Mouse (Mus musculus) megakaryocyte-erythroid progenitor cell, adult 5-6 weeks (primary cell): Measurements from ENCODE around the gene Degs2. TPM values are rescaled to one million over a fixed set of nuclear protein-coding genes. Genes with fewer than 3 reads are reported as not detected.
A peak's percentile ranks its signal among the peaks of the same experiment; 100 is the strongest.

Experiments used
- ATAC-seq: replicated peaks from 2 replicates; pipeline ENCODE4 v1.8.0; 2016; ENCODE audit warnings: mild to moderate bottlenecking, inconsistent platforms; ENCODE audit not compliant: severe bottlenecking, poor library complexity, low FRiP score, low TSS enrichment
- total RNA-seq, 2 experiments: library from RNA; stranded (forward) in 1 of 2; stranded (reverse) in 1 of 2; fragments of 200-1000, 215-1000 nt in 1 of 2; fragments of >200 nt in 1 of 2; fragmentation: Nextera tagmentation in 1 of 2; gene quantifications; 2 replicates each; pipeline ENCODE4 v1.2.3; 2014 to 2017

Degs2 gene
- total RNA-seq, 2 experiments from 2014 or later = not detected

- no peak for ATAC-seq
Observed at GRCm38 (mm10) chr12:108671541-108671940, 30.6 kb downstream of the Degs2 start.

- ATAC-seq = no peak
Observed at GRCm38 (mm10) chr12:108668606-108669235, 33.4 kb downstream of the Degs2 start.

- ATAC-seq = peak; percentile 72
Observed at GRCm38 (mm10) chr12:108657350-108657749, 44.8 kb downstream of the Degs2 start.

GRCm38 (mm10) chr12:108653358-108654335 lies 48.5 kb downstream of the Degs2 start:
- peak; percentile 62 for ATAC-seq

GRCm38 (mm10) chr12:108651053-108651660 lies 51.0 kb downstream of the Degs2 start:
- no peak for ATAC-seq

GRCm38 (mm10) chr12:108647784-108648183 lies 54.3 kb downstream of the Degs2 start:
- no peak for ATAC-seq

- ATAC-seq = no peak
Observed at GRCm38 (mm10) chr12:108646234-108646633, 55.9 kb downstream of the Degs2 start.

DNA sequence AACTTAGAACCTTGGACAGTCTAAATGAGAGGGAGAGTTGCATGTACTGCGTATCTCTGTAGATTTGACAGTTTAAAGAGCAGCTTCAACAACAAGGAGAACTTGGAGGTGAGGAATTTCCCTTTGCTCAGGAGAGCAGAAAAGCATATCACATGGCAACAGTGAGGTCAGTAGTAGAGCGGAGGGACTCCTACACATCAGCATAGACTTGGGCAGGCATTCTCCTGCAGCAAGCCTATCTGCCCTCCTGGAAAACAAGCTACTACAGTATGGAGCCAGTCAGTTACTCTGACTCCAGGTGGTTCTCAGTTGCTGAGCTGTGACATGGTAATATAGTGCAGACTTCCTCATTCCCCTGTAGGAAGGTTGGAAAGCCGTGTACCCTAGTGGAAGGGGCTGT lies 60.1 kb downstream of the Degs2 start:
- ATAC-seq = no peak

- no peak for ATAC-seq
Observed at GRCm38 (mm10) chr12:108639126-108639525, 63.0 kb downstream of the Degs2 start.

DNA sequence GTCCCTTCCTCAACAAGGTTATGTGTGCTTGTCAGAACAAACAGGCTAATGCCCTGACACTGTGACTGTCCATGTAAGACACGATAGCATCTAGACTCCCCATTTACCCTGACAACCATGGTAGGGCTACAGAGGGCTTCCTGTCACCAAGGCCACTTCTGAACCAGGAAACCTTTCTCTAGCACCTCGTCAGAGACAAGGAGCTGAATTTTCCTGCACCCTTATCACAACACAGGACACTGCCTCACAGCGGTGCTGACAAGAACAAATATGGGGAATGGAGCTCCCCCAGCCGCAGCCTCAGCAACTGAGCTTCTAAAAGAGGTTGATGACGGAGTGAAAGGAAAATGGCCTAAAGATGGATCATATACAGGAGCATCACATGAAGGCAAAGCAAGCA lies 64.7 kb downstream of the Degs2 start:
- ATAC-seq = no peak

- ATAC-seq = no peak
Observed at GRCm38 (mm10) chr12:108635501-108635900, 66.6 kb downstream of the Degs2 start.

DNA sequence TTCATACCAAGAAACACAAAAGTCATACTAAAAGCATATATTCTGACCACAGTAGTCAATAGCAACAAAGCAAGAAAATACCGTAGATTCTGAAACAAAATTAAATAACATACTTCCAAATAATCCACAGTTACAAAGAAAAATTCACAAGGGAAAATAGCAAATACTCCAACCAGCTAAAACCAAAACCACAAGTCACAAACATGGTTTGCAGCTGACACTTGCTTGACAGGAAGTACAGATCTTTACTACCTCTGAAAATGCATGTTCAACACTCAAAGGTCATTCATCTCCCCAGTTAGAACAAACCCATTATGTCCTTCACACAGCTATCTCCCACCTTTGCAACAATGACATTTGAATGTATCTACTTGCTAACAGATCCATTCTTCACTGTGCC lies 68.1 kb downstream of the Degs2 start:
- ATAC-seq = no peak

DNA sequence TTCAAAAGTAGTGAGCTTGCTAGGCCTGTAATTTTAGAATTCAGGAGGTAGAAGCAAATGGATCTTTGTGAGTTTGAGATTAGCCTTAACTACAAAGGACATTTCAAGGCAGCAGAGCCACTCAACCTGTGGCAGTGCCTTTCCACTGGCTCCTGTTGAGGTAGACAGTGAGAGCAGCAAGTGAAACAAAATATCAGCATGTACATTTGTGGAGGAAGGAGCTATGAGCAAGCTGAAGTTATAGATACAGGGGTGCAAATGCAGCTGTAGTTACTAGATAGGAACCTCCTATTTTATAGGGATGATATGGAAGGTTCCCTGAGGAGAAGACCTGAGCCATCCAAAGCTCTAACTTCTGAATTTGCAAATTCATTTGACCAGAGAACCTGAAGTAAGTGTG lies 69.6 kb downstream of the Degs2 start:
- 0 out of 2 replicates have a peak, but pooled peaks have one; percentile 36 for ATAC-seq

DNA sequence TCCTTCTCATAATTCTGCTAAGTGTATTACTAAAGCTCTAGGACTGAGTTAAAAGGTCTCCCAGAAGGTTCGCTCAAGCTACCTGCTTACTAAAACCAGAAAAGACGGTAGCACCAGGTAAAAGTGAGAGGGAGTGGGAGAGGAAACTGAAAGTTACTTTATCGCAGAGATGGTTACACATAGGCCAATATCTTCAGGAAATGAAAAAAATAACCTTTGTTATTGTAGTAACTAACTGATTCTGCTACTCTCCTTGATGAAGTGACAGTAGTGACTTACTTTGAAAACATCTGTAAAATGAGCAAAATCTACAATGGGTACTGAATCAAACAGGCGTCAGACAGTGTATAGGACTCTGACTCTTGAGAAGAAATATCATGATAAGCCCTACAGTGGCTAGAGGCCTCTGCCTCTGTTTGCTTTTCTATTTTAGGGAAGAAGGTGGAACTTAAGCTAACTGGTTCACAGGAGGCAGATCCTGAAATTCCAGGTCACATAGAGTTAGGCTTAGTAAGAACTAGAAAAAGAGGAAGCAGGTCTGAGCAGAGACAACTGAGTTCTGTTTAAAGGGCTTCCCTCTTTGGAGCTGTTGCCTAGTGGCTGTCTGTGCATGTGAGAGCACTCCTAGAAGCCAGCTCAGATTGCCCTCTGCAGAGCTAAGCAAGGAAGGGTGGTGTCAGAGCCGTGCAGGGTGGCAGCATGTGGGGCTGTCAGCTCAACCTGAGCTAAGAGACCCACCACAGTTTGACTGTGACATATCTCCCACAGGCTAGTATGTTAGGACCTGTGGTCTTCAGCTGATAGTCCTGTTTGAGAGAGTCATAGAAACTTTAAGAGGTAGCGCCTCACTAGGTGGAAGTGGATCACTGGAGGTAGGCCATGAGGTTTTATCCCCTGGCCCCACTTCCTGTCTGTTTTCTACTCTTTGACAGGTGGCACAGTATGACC lies 71.1 kb downstream of the Degs2 start:
- peak; percentile 58 for ATAC-seq

DNA sequence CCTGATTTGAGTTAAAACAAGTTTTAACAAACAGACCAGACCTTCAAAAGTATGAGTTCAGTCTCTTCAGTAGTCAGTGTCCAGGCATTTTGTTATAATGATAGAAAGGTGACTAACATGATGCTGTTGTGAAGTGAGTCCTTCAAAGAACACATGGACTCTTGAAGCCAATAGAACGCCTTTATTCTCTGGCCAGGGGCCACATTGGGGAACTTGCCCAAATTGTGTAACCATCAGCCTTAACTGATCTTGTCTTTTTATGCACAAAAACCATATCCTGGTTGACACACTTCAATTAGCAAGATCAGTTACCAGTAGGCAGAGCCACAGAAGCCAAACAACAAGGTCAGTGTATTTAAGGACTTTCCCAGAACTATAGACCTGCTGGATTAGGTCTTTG lies 72.6 kb downstream of the Degs2 start:
- no peak for ATAC-seq
